Mouse (Mus musculus): ENCODE results near the gene Gm10670. TPM values are rescaled to one million over a fixed set of nuclear protein-coding genes. Genes with fewer than 3 reads are reported as not detected.
"Not testable (repeated sequence)": the region's sequence is repeated elsewhere in the genome, so short reads cannot be mapped to it uniquely, and the experiment has no call there.

The Gm10670 gene
- not detected in 2 replicates for polyA plus RNA-seq (2015; fragmentation: Nextera tagmentation; extraction: Ambion mirVana)

- H3K9ac ChIP-seq (ENCODE audit: low read depth, low read length); H3K27ac ChIP-seq (ENCODE audit: low read length); H3K9me3 ChIP-seq (replicated peaks; ENCODE audit: control insufficient read depth, low read length, poor library complexity, severe bottlenecking); ATAC-seq; H3K4me2 ChIP-seq (ENCODE audit: low read length); H3K4me1 ChIP-seq (ENCODE audit: control insufficient read depth, insufficient read depth, low read length); H3K36me3 ChIP-seq (ENCODE audit: control insufficient read depth, insufficient read depth, low read length); H3K4me3 ChIP-seq (ENCODE audit: low read depth, low read length); H3K27me3 ChIP-seq (ENCODE audit: control insufficient read depth, insufficient read depth, low read depth, low read length): not testable (repeated sequence)
- WGBS: no CpG with 5 or more reads among the region's 5 CpGs
Measured at GRCm38 (mm10) chr7:20474825-20475224, at the start of gene Gm10670. Gene Gm10670 (minus strand): TSS chr7:20474925.

DNA sequence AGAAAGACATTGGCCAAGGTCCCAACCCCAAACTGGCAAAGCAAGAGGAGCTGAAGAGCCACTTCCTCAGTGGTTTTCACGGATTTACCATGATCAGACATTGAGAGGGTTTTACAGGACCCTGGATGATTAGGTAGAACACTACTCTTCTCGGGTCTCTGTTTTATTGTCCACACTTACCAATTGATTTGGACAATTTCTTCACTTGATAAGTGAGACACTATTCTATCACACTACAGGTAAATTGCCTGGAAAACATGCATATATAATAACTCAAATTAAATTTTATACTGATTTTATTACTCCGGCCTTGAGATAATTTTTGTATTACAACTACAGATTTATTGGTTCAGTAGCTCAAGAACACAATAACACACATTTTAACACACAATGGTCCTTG, 35.7 kb upstream of the Gm10670 start, which contains the start of gene Vmn1r103:
Gene Vmn1r103, minus strand, starts transcription at position 101 of the 400 bp plus-strand sequence.
- H3K36me3 ChIP-seq (ENCODE audit: control insufficient read depth, insufficient read depth, low read length); H3K27me3 ChIP-seq (ENCODE audit: control insufficient read depth, insufficient read depth, low read depth, low read length); ATAC-seq; H3K9ac ChIP-seq (ENCODE audit: low read depth, low read length); H3K4me1 ChIP-seq (ENCODE audit: control insufficient read depth, insufficient read depth, low read length); H3K4me2 ChIP-seq (ENCODE audit: low read length); H3K27ac ChIP-seq (ENCODE audit: low read length); H3K4me3 ChIP-seq (ENCODE audit: low read depth, low read length); H3K9me3 ChIP-seq (replicated peaks; ENCODE audit: control insufficient read depth, low read length, poor library complexity, severe bottlenecking): not testable (repeated sequence)
- WGBS: no CpG with 5 or more reads among the region's 3 CpGs

DNA sequence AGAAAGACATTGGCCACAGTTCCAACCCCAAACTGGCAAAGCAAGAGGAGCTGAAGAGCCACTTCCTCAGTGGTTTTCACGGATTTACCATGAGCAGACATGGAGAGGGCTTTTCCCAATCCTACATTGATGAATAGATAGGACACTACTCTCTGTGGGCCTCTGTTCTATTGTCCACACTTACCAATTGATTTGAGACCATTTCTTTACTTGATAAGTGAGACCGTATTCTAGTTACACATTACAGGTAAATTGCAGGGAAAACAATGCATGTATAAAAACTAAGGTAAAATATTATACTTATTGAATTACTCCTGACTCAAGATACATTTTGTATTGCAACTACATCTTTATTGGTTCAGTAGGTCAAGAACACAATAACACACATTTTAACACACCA, 32.2 kb downstream of the Gm10670 start, which contains the start of gene Vmn1r101:
Gene Vmn1r101, minus strand, starts transcription at position 101 of the 400 bp plus-strand sequence.
- not testable (repeated sequence) for H3K4me1 ChIP-seq (ENCODE audit: control insufficient read depth, insufficient read depth, low read length); H3K9me3 ChIP-seq (replicated peaks; ENCODE audit: control insufficient read depth, low read length, poor library complexity, severe bottlenecking); H3K9ac ChIP-seq (ENCODE audit: low read depth, low read length); H3K36me3 ChIP-seq (ENCODE audit: control insufficient read depth, insufficient read depth, low read length); H3K4me2 ChIP-seq (ENCODE audit: low read length); H3K27me3 ChIP-seq (ENCODE audit: control insufficient read depth, insufficient read depth, low read depth, low read length); ATAC-seq; H3K4me3 ChIP-seq (ENCODE audit: low read depth, low read length); H3K27ac ChIP-seq (ENCODE audit: low read length)
- WGBS: no CpG with 5 or more reads among the region's 2 CpGs

Other genes with a start within 250 kb of the Gm10670 start
- gene Gm4498, start 241.1 kb downstream of the Gm10670 start, polyA plus RNA-seq (2015; fragmentation: Nextera tagmentation; extraction: Ambion mirVana): not detected in 2 replicates
- gene Gm5890, start 212.1 kb downstream of the Gm10670 start, polyA plus RNA-seq (2015; fragmentation: Nextera tagmentation; extraction: Ambion mirVana): not detected in 2 replicates
- gene Gm4133, start 140.9 kb downstream of the Gm10670 start, polyA plus RNA-seq (2015; fragmentation: Nextera tagmentation; extraction: Ambion mirVana): not detected in 2 replicates
- not detected in 2 replicates for gene Gm5728, start 99.5 kb downstream of the Gm10670 start, polyA plus RNA-seq (2015; fragmentation: Nextera tagmentation; extraction: Ambion mirVana)
- gene Vmn1r100, start 57.0 kb downstream of the Gm10670 start, polyA plus RNA-seq (2015; fragmentation: Nextera tagmentation; extraction: Ambion mirVana): not detected in 2 replicates
- gene Vmn1r101, start 32.3 kb downstream of the Gm10670 start, polyA plus RNA-seq (2015; fragmentation: Nextera tagmentation; extraction: Ambion mirVana): not detected in 2 replicates
- not detected in 2 replicates for gene Vmn1r103, start 35.6 kb upstream of the Gm10670 start, polyA plus RNA-seq (2015; fragmentation: Nextera tagmentation; extraction: Ambion mirVana)
- not detected in 2 replicates for gene Vmn1r104, start 58.9 kb upstream of the Gm10670 start, polyA plus RNA-seq (2015; fragmentation: Nextera tagmentation; extraction: Ambion mirVana)
- gene Gm5726, start 70.8 kb upstream of the Gm10670 start, polyA plus RNA-seq (2015; fragmentation: Nextera tagmentation; extraction: Ambion mirVana): not detected in 2 replicates
- gene Gm4141, start 101.3 kb upstream of the Gm10670 start, polyA plus RNA-seq (2015; fragmentation: Nextera tagmentation; extraction: Ambion mirVana): not detected in 2 replicates
- not detected in 2 replicates for gene Gm4513, start 124.1 kb upstream of the Gm10670 start, polyA plus RNA-seq (2015; fragmentation: Nextera tagmentation; extraction: Ambion mirVana)
- gene Vmn1r107, start 194.0 kb upstream of the Gm10670 start, polyA plus RNA-seq (2015; fragmentation: Nextera tagmentation; extraction: Ambion mirVana): not detected in 2 replicates
- not detected in 2 replicates for gene Vmn1r111, start 228.3 kb upstream of the Gm10670 start, polyA plus RNA-seq (2015; fragmentation: Nextera tagmentation; extraction: Ambion mirVana)

All from midbrain, embryonic 16.5 days (tissue).